Mouse (Mus musculus): ENCODE data around the gene Glrx. TPM values are rescaled to one million over a fixed set of nuclear protein-coding genes. Genes with fewer than 3 reads are reported as not detected.
"Not testable (repeated sequence)": the region's sequence is repeated elsewhere in the genome, so short reads cannot be mapped to it uniquely, and the experiment has no call there.

Gene Glrx
- polyA plus RNA-seq, 1 experiment from 2014 or later = 35.9 TPM

- Histone ChIP-seq H3K4me1 (ENCODE audit: insufficient read depth) (no peaks in the 10 kb centered on the region), H3K9me3 (ENCODE audit: low read depth, low read length) (no peaks in the 10 kb centered on the region), H3K27me3 (ENCODE audit: insufficient read depth, low read length) (no peaks in the 10 kb centered on the region), H3K9ac (no peak overlapping the region), H3K36me3 (ENCODE audit: insufficient read depth) (no peaks in the 10 kb centered on the region), H3K4me3 (ENCODE audit: low read depth, low read length) (no peak overlapping the region), H3K4me2 (no peak overlapping the region), H3K27ac (ENCODE audit: low read depth) (no peak overlapping the region)
- no peak for TF ChIP-seq CTCF (IDR thresholded peaks at IDR 0.05; ENCODE audit: low read depth)
- DNase-seq (no peak), ATAC-seq (ENCODE audit: insufficient read depth) (no peak)
- 96% methylated on average over 1 of the region's 1 CpGs for WGBS
Measured at GRCm38 (mm10) chr13:75807969-75808368, 31.7 kb upstream of the Glrx start.

GRCm38 (mm10) chr13:75809957-75810356 is 29.7 kb upstream of the Glrx start:
- ATAC-seq (ENCODE audit: insufficient read depth) (no peak), DNase-seq (no peak)
- Histone ChIP-seq H3K9me3 (ENCODE audit: low read depth, low read length) (no peaks in the 10 kb centered on the region), H3K36me3 (ENCODE audit: insufficient read depth) (no peaks in the 10 kb centered on the region), H3K27ac (ENCODE audit: low read depth) (no peak overlapping the region), H3K27me3 (ENCODE audit: insufficient read depth, low read length) (no peaks in the 10 kb centered on the region), H3K9ac (no peak overlapping the region), H3K4me2 (no peak overlapping the region), H3K4me3 (ENCODE audit: low read depth, low read length) (no peak overlapping the region), H3K4me1 (ENCODE audit: insufficient read depth) (no peaks in the 10 kb centered on the region)
- 81% methylated on average over 1 of the region's 1 CpGs for WGBS
- TF ChIP-seq CTCF (IDR thresholded peaks at IDR 0.05; ENCODE audit: low read depth) = no peak

DNA sequence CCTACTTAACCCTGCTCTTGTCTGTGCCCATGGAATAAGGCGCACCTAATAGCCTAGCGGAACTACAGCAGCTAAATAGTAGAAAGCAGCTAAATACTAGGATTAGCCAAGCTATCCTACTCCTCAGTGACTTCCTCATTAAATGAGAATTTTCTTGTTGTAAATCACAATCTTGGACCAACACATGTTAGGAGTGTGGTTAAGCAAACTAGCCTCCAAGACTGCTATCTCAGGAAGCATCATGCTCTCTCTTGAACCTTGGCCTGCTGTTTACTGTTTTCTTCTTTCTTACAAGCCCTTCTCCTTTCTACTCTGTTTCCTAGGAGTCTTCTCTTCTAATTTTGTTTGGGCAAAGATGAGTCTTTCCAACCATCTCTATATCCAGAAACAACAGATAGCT is 22.5 kb upstream of the Glrx start:
- no peaks in the 10 kb centered on the region for H3K27me3 ChIP-seq (ENCODE audit: insufficient read depth, low read length)
- no peak overlapping the region for H3K27ac ChIP-seq (ENCODE audit: low read depth)
- no peaks in the 10 kb centered on the region for H3K36me3 ChIP-seq (ENCODE audit: insufficient read depth)
- 95% methylated on average over 2 of the region's 2 CpGs for WGBS
- no peaks in the 10 kb centered on the region for H3K4me1 ChIP-seq (ENCODE audit: insufficient read depth)
- TF ChIP-seq CTCF (IDR thresholded peaks at IDR 0.05; ENCODE audit: low read depth) = no peak
- H3K4me3 ChIP-seq (ENCODE audit: low read depth, low read length) = no peak overlapping the region
- ATAC-seq (ENCODE audit: insufficient read depth) (no peak), DNase-seq (no peak)
- H3K9me3 ChIP-seq (ENCODE audit: low read depth, low read length) = no peaks in the 10 kb centered on the region
- H3K9ac ChIP-seq = no peak overlapping the region
- H3K4me2 ChIP-seq = no peak overlapping the region

- H3K27me3 ChIP-seq (ENCODE audit: insufficient read depth, low read length) = no peaks in the 10 kb centered on the region
- ATAC-seq (ENCODE audit: insufficient read depth) = no peak
- 54% methylated on average over 3 of the region's 3 CpGs for WGBS
Measured at GRCm38 (mm10) chr13:75818486-75818885, 21.2 kb upstream of the Glrx start.

DNA sequence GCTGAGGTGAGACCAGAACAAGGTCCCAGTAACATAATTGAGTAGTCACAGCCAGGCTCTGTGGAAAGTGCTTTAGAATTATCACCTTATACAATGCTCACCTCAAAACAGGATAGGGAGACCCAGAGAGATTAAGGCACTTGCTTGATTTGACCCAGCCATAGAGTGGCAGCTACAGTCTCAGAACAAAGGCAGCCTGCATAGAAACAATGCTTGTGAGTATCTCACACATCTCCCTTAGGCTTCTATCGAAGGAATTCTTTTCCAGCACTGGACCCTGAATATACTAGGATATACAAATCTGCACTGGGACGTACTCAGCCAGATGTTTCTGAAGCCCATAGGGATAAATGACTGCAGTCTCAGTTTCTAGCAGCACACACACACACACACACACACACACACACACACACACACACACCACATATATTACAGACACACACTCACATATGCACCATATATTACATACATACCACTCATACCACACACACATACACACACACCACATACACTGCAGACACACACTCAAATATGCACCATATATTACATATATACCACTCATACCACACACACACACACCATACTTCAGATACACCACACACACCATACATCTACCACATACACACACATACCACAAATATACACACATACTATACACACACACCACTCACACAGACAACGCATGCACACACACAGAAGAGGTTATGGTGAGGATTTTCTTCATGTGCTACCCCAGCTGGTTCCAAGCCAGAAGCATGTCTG is 20.5 kb upstream of the Glrx start:
- Histone ChIP-seq H3K27ac (ENCODE audit: low read depth) (no peak overlapping the region), H3K9ac (no peak overlapping the region), H3K4me1 (ENCODE audit: insufficient read depth) (no peaks in the 10 kb centered on the region), H3K4me2 (no peak overlapping the region), H3K9me3 (ENCODE audit: low read depth, low read length) (no peaks in the 10 kb centered on the region), H3K4me3 (ENCODE audit: low read depth, low read length) (no peak overlapping the region), H3K36me3 (ENCODE audit: insufficient read depth) (no peaks in the 10 kb centered on the region), H3K27me3 (ENCODE audit: insufficient read depth, low read length) (no peaks in the 10 kb centered on the region)
- TF ChIP-seq CTCF (IDR thresholded peaks at IDR 0.05; ENCODE audit: low read depth) = no peak
- DNase-seq (no peak), ATAC-seq (ENCODE audit: insufficient read depth) (no peak)
- 76% methylated on average over 3 of the region's 3 CpGs for WGBS

More at GRCm38 (mm10) chr13:75818486-75818885, 21.2 kb upstream of the Glrx start:
- H3K4me1 ChIP-seq (ENCODE audit: insufficient read depth) = no peaks in the 10 kb centered on the region
- H3K4me2 ChIP-seq = no peak overlapping the region
- H3K4me3 ChIP-seq (ENCODE audit: low read depth, low read length) = no peak overlapping the region
- DNase-seq = no peak
- TF ChIP-seq CTCF (IDR thresholded peaks at IDR 0.05; ENCODE audit: low read depth) = no peak
- H3K9ac ChIP-seq = no peak overlapping the region
- H3K27ac ChIP-seq (ENCODE audit: low read depth) = no peak overlapping the region
- H3K9me3 ChIP-seq (ENCODE audit: low read depth, low read length) = no peaks in the 10 kb centered on the region
- H3K36me3 ChIP-seq (ENCODE audit: insufficient read depth) = no peaks in the 10 kb centered on the region

DNA sequence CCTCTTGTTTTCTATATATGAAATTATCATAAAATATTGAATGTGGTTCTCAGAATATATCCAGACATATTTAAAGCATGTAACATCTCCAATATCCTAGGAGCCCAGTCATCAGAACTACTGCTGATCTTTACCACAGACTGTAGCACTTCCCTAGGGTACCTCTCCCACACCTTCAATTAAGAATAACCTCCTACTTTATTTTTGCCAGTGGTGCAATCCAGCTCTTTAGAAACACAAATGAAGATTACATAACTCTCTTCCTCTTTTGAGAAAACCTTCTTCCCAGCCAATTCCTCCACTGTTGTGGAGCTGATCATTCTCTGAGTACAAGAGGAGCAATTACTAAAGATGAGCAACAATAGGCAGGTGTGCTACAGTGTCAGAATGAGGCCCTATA is 19.8 kb upstream of the Glrx start:
- ATAC-seq (ENCODE audit: insufficient read depth) (no peak), DNase-seq (no peak)
- no peak overlapping the region for H3K27ac ChIP-seq (ENCODE audit: low read depth)
- H3K27me3 ChIP-seq (ENCODE audit: insufficient read depth, low read length) = no peaks in the 10 kb centered on the region
- H3K4me2 ChIP-seq = no peak overlapping the region
- no peaks in the 10 kb centered on the region for H3K36me3 ChIP-seq (ENCODE audit: insufficient read depth)
- no peaks in the 10 kb centered on the region for H3K9me3 ChIP-seq (ENCODE audit: low read depth, low read length)
- no peak overlapping the region for H3K4me3 ChIP-seq (ENCODE audit: low read depth, low read length)
- no peaks in the 10 kb centered on the region for H3K4me1 ChIP-seq (ENCODE audit: insufficient read depth)
- H3K9ac ChIP-seq = no peak overlapping the region
- TF ChIP-seq CTCF (IDR thresholded peaks at IDR 0.05; ENCODE audit: low read depth) = no peak

GRCm38 (mm10) chr13:75822366-75822765 is 17.3 kb upstream of the Glrx start:
- not testable (repeated sequence) for H3K36me3 ChIP-seq (ENCODE audit: insufficient read depth); H3K9ac ChIP-seq; H3K4me1 ChIP-seq (ENCODE audit: insufficient read depth); H3K4me2 ChIP-seq; H3K27me3 ChIP-seq (ENCODE audit: insufficient read depth, low read length); H3K4me3 ChIP-seq (ENCODE audit: low read depth, low read length); H3K27ac ChIP-seq (ENCODE audit: low read depth); H3K9me3 ChIP-seq (ENCODE audit: low read depth, low read length); DNase-seq; ATAC-seq (ENCODE audit: insufficient read depth)
- 86% methylated on average over 4 of the region's 4 CpGs for WGBS
